Mouse (Mus musculus) liver, embryonic 14.5 days (tissue): ENCODE data around the gene Rsph9.

Experiments used
- CTCF ChIP-seq: IDR thresholded peaks from 2 replicates; pipeline ENCODE4 v1.5.1; 2016; ENCODE audit warnings: antibody characterized with exemption, low read depth, control low read depth
- EP300 ChIP-seq: IDR thresholded peaks from 2 replicates; pipeline ENCODE4 v1.6.1; 2016; ENCODE audit warnings: antibody characterized with exemption, low read depth

GRCm38 (mm10) chr17:46132058-46132718 is 11.8 kb downstream of the Rsph9 start:
- TF ChIP-seq CTCF (peak; percentile 95), EP300 (no peak)
